In the genomic region with DNA sequence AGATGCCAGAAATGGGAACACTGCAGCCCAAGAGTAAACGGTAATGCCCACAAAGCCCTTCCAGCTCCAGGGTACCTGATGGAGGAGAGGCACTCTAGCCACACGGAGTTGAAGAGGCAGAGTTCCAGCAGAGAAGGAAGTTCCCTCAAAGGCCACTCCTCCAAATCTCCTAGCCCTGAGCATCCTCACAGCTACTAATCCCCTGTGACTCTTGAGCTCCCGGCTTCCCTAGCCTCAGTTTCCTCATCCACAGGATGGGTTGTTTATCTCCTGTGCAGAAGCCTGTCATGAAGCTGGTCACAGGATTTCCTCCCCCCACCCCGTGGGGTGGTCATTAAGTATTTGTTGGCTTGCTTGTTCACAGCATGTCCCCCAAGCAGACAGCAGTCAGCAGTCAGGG, we compare ENCODE assay signal across 13 mouse cellular contexts. TPM values are rescaled to one million over a fixed set of nuclear protein-coding genes. Genes with fewer than 3 reads are reported as not detected.
DNase-seq lines count a peak whose midpoint lies in the region; ATAC-seq and TF ChIP-seq lines count a peak whose summit lies in the region.
"Had no signal": no experiment of that assay in that cellular context is flagged by ENCODE, and none has a peak within 500 bp of the region (broad histone marks: within the 10 kb centered on the region; RNA-seq: fewer than 3 reads in every experiment).

No protein-coding gene starts in this region.

- no peak overlapping the region for H3K4me2 ChIP-seq in lung, embryonic 14.5 days
- H3K4me2 ChIP-seq in embryonic facial prominence, embryonic 13.5 days: no peak overlapping the region
- H3K4me2 ChIP-seq: embryonic facial prominence, embryonic 12.5 days had no signal

- no peak overlapping the region for H3K4me3 ChIP-seq in lung, embryonic 14.5 days (ENCODE audit: low read depth, low read length)
- no peak overlapping the region for H3K4me3 ChIP-seq in embryonic facial prominence, embryonic 13.5 days
- no peak overlapping the region for H3K4me3 ChIP-seq in macrophage (ENCODE audit: inconsistent target)
- H3K4me3 ChIP-seq: embryonic facial prominence, embryonic 12.5 days; myocyte had no signal

- no peak for TF ChIP-seq CTCF in lung, embryonic 14.5 days (IDR thresholded peaks at IDR 0.05; ENCODE audit: low read depth)

- no peak for ATAC-seq in lung, embryonic 14.5 days (ENCODE audit: insufficient read depth)
- ATAC-seq in embryonic facial prominence, embryonic 13.5 days (ENCODE audit: insufficient number of reproducible peaks, insufficient read depth, low FRiP score, low TSS enrichment, low read depth): no peak

- no peaks in the 10 kb centered on the region for H3K36me3 ChIP-seq in lung, embryonic 14.5 days (ENCODE audit: insufficient read depth)
- no peaks in the 10 kb centered on the region for H3K36me3 ChIP-seq in embryonic facial prominence, embryonic 13.5 days
- 0 out of 2 replicates have a peak, but pooled peaks cover 4% of the 10 kb centered on the region for H3K36me3 ChIP-seq in macrophage (ENCODE audit: inconsistent target)
- H3K36me3 ChIP-seq: embryonic facial prominence, embryonic 12.5 days had no signal

- no peaks in the 10 kb centered on the region for H3K27me3 ChIP-seq in lung, embryonic 14.5 days (ENCODE audit: insufficient read depth, low read length)
- no peaks in the 10 kb centered on the region for H3K27me3 ChIP-seq in embryonic facial prominence, embryonic 13.5 days
- H3K27me3 ChIP-seq: embryonic facial prominence, embryonic 12.5 days had no signal

- peak; percentile 92 for DNase-seq in heart, adult 11 months
- DNase-seq in heart, postnatal 4 days: no peak
- DNase-seq in lung, embryonic 14.5 days: no peak
- no peak for DNase-seq in lung, postnatal 14 days
- DNase-seq in cerebellum, postnatal 36 days: no peak
- DNase-seq in cerebellum, postnatal 4 days (ENCODE audit: low spot score in 2 of 2): no peak
- DNase-seq: cerebellum, adult 11 months; kidney, adult 11 months; right cerebral cortex, adult 18-20 months had no signal

- WGBS in lung, embryonic 14.5 days: 42% methylated on average over 4 of the region's 4 CpGs
- 54% methylated on average over 4 of the region's 4 CpGs for WGBS in embryonic facial prominence, embryonic 13.5 days
- WGBS in macrophage (ENCODE audit: missing documents): 4% methylated on average over 4 of the region's 4 CpGs

- H3K9ac ChIP-seq in lung, embryonic 14.5 days: no peak overlapping the region; the same call in 1 of the 2 replicates
- H3K9ac ChIP-seq in embryonic facial prominence, embryonic 13.5 days: peak overlapping the region; percentile 40; the same call in 1 of the 2 replicates
- H3K9ac ChIP-seq: embryonic facial prominence, embryonic 12.5 days had no signal

- peaks cover 5% of the 10 kb centered on the region; the same call in 1 of the 2 replicates for H3K4me1 ChIP-seq in lung, embryonic 14.5 days (ENCODE audit: insufficient read depth)
- H3K4me1 ChIP-seq in embryonic facial prominence, embryonic 13.5 days: peaks cover 72% of the 10 kb centered on the region

- H3K27ac ChIP-seq in lung, embryonic 14.5 days (ENCODE audit: low read depth): peak overlapping the region; percentile 5; the same call in 1 of the 2 replicates
- H3K27ac ChIP-seq in embryonic facial prominence, embryonic 13.5 days: no peak overlapping the region
- H3K27ac ChIP-seq in macrophage: peak overlapping the region; percentile 79
- H3K27ac ChIP-seq: embryonic facial prominence, embryonic 12.5 days had no signal

- H3K79me2 ChIP-seq in macrophage (ENCODE audit: inconsistent target): peaks cover 16% of the 10 kb centered on the region; the same call in 1 of the 2 replicates

- H3K9me3 ChIP-seq in lung, embryonic 14.5 days (ENCODE audit: low read depth, low read length): no peaks in the 10 kb centered on the region
- no peaks in the 10 kb centered on the region for H3K9me3 ChIP-seq in embryonic facial prominence, embryonic 13.5 days
- H3K9me3 ChIP-seq: embryonic facial prominence, embryonic 12.5 days had no signal

RNA-seq across cellular contexts. Expression of a gene that starts 7.9 kb away (rescaled TPM):
- 1 to 10 TPM; 5.6 to 6.4 TPM for total RNA-seq in heart, postnatal 4 days (2021)
- 3.8 and 4.1 TPM in 2 replicates for polyA plus RNA-seq in lung, embryonic 14.5 days (2014; fragmentation: Nextera tagmentation; extraction: Ambion mirVana)
- polyA plus RNA-seq in embryonic facial prominence, embryonic 13.5 days (2015; fragmentation: Nextera tagmentation; extraction: Ambion mirVana): 4.2 TPM in 2 replicates
- total RNA-seq in macrophage (2018; cell fraction: chromatin; rRNA removed): 10 to 100 TPM in 6 of 26 experiments, 1 to 10 TPM in 15, under 1 TPM in 4, not detected in 1; 0.53 to 25.0 (median 3.5) TPM
- total RNA-seq in macrophage (2018; cell fraction: cytosol; rRNA removed): 10 to 100 TPM in 3 of 26 experiments, 1 to 10 TPM in 22, under 1 TPM in 1; 0.53 to 13.3 (median 4.2) TPM
- total RNA-seq in macrophage (2018; cell fraction: nucleus; rRNA removed): 10 to 100 TPM in 6 of 26 experiments, 1 to 10 TPM in 19, under 1 TPM in 1; 0.96 to 13.9 (median 6.1) TPM
- 2.4 to 9.2 TPM (median 3.7 TPM) in 3 replicates for polyA plus RNA-seq in macrophage (2018)
